Mouse (Mus musculus): Measurements from ENCODE around the gene Cxcl13.

The Cxcl13 gene

DNA sequence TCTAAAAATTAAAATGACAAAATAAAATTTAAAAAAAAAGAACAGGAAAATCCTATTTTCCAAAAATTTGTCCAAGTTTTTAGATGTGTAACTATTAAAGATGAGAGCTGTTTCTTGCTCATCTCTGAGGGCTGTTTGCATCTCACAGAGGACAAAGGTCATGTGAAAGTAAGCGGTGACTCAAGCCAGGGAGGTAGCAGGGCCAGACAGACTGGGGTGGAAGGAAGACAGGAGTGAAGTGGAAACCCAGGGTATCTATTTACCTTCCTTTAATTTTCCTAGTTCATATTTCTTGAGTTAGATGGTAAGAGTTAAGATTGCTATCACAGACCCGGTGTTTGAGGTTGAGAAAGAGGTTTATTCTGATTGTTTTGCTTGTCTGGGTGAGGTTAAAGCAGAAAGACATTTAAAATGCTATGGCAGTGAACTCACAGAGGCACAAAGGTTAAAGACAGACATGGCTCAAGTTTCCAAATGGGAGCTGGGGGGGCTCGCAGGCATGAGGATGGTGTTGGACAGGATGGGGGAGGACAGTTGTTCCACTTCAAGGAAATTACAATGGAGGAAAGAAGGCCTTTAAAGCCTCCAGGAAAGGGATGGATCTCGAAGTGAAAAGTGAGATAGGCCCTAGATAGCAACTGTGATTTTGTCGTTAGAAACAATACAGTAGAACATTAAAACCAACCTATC lies 27.2 kb downstream of the Cxcl13 start:
- no peak for DNase-seq (ENCODE audit: inconsistent ontology term)

DNA sequence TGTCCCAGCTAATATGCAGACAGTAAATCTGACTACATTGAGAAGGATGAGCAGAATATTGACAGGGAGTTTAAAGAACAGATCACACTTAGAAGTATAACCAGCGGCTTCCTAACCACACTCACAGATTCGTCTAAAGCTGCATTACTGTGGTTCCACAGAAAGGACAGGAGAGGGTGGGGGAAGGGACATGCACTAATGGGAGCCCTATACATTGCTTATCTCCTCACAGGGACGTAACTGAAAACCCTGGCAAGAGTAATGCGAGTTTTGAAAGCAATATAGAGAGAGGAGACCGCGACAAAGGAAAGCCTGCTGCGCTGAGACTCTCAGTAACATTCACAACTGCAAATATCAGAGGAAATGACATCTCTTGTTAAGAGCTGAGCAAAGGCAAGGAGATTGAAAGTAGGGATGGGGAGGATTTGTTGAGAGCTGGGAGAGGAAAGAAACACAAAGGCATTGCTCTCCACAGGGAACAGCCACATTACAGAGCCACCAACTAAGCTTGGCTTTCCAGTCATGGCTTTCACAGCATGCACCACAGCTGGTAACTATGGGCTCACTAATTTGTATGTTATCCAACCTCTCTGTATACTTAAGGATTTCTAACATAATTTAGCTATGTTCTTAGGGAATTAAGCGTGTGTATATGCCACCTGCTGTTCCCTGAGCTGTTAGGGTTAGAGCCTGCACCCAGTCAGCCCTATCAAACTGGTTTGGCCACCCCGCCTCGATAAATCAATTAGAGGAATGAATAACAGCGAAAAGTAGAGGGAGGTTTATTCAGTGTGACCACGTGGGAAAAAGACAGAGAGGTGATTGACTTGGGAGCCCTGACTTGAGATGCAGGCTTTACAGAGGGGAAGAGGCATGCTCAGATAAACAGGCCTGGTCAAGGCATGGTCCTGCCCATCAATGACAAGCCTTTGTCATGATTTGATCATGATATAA lies 34.9 kb downstream of the Cxcl13 start:
- DNase-seq (ENCODE audit: inconsistent ontology term) = no peak

DNA sequence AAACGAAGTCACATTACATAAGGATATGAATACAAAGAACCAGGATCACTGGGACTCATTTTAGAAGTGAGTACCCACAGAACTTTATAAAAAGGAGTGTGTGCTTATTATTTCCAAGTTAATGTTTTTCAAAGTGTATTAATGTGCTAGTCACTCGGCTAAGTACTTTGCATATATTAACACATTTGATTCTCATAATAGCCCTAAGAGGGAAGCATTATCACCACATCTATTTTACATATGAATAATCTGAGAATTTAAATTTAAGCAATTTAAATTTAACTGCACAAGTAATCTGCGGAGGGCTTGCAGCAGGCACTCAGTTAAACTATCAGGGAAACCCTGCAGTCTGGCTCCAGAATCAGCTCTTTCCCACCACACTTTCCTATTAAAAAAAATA lies 40.5 kb downstream of the Cxcl13 start:
- DNase-seq (ENCODE audit: inconsistent ontology term) = no peak

DNA sequence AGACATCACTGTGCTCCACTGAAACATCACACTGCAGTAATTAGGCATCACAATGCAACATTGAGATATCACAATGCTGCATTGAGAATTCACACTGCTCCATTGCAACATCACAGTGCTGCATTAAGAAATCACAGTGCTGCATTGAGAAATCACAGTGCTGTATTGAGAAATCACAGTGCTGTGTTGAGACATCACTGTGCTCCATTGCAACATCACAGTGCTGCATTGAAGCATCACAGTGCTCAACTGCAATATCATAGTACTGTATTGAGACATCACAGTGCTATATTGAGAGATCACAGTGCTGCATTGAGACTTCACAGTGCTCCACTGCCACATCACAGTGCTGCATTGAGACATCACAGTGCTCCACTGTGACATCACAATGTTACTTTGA lies 46.6 kb downstream of the Cxcl13 start:
- no peak for DNase-seq (ENCODE audit: inconsistent ontology term)

DNA sequence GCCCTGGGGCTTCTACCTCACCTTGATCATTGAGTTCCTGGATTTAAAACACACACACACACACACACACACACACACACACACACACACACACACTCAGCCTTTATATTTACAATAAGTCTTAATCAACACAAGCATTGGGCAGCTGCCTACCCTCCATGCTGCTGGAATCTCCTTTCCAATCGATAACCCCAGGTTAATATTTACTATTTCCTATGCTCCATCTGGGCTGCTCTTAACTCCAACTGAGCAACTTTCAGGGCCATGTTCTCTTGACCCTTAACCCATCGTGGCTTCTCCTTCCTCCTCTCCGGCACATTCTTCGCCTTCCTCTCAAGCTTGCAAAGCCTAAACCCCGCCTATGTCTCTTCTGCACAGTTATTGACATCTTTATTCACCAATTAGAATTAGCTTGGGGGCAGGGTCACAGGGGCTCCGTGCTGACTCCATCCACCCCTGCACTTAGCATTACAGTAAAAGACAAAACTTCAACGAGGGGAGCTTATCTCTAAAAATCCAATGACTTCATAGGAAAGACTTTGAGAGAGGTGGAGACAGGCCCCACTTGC lies 51.6 kb downstream of the Cxcl13 start:
- no peak for DNase-seq (ENCODE audit: inconsistent ontology term)

DNA sequence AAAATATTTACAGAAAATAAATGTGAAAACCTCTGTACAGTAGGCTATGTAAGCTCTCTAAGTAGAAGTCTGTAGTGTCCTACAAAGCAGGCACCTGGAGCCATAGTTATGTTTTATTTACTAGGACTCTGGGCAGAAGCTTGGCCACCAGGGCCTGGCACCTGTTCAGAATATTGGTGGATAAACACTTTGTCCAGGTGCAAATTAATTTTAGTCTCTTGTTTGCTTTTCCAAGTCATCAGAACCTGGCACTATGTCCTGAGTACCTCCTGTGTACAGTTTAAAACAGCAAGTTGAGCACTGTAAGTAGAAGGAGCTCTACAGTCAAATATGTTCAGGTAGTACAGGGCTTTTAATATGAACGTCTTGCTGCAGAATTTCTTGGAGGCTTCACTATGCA lies 52.3 kb downstream of the Cxcl13 start:
- no peak for DNase-seq (ENCODE audit: inconsistent ontology term)

Measured in Muller cell, postnatal 12 days (primary cell).